Mouse (Mus musculus): ENCODE results near the gene Dlgap4. TPM values are rescaled to one million over a fixed set of nuclear protein-coding genes. Genes with fewer than 3 reads are reported as not detected.

Dlgap4 gene
- polyA plus RNA-seq (2015; fragmentation: Nextera tagmentation; extraction: Ambion mirVana) = 83.7 and 86.5 TPM in 2 replicates

- peak within 1 kb of the TSS; percentile 98 for H3K4me2 ChIP-seq
- H3K9ac ChIP-seq = peak within 1 kb of the TSS; percentile 68
- peaks cover 91% of the 10 kb centered on the region for H3K27me3 ChIP-seq
- WGBS = under 1% methylated on average over 76 of the region's 103 CpGs
- H3K9me3 ChIP-seq = no peaks in the 10 kb centered on the region
- H3K36me3 ChIP-seq = no peaks in the 10 kb centered on the region
- H3K4me1 ChIP-seq = peaks cover 27% of the 10 kb centered on the region
- peak; percentile 49; the same call in 1 of the 2 replicates for ATAC-seq (ENCODE audit: insufficient number of reproducible peaks, low FRiP score, low TSS enrichment, low read depth)
- no peak within 1 kb of the TSS for H3K27ac ChIP-seq
- peak within 1 kb of the TSS; percentile 72 for H3K4me3 ChIP-seq
Observed at GRCm38 (mm10) chr2:156613541-156614257, at the start of gene Dlgap4. Gene Dlgap4 (plus strand): TSS chr2:156613705.

DNA sequence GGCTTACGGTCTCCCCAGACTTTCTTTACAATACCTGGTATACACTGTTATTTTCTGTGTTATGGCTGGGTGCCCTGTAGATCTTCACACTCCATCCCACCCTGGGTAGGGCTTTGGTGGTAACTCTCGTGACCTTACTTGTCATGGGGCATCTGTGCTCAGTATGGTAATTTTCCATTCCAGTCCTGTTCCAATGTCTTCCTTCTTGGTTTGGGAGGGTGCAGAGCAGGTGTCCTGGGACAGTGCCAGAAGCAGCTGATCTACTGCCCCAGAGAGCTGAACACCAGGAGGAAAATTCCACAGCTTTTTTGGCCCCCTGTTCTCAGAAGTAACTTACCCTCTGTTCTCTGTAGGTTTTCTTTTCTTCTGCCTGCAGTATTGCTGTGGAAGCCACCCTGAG, 47.0 kb upstream of the Dlgap4 start:
- peaks cover 4% of the 10 kb centered on the region; the same call in 1 of the 2 replicates for H3K4me1 ChIP-seq
- no peak for ATAC-seq (ENCODE audit: insufficient number of reproducible peaks, low FRiP score, low TSS enrichment, low read depth)
- no peak overlapping the region for H3K4me2 ChIP-seq
- WGBS = 67% methylated on average over 2 of the region's 2 CpGs
- no peak overlapping the region for H3K27ac ChIP-seq
- H3K4me3 ChIP-seq = no peak overlapping the region
- H3K9ac ChIP-seq = no peak overlapping the region
- peaks cover 42% of the 10 kb centered on the region for H3K36me3 ChIP-seq
- H3K9me3 ChIP-seq = no peaks in the 10 kb centered on the region
- no peaks in the 10 kb centered on the region for H3K27me3 ChIP-seq

DNA sequence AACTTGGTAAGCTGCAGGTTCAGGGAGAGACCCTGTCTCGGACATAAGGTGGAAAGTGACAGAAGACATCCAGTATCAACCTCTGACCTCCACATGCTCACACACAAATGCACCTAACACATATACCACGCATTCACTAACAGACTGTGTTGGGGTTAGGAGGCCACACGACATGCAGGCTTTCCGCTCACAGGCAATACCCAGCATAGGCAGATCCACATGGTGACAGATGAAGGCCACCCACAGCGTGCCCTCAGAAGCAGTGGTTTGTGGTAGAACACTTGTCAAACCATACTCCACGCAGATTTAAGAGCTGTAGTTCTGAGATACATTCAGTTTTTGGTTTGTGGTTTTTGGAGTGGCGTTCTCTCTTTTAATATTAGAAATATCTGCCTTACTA, 44.9 kb upstream of the Dlgap4 start:
- H3K27me3 ChIP-seq = no peaks in the 10 kb centered on the region
- ATAC-seq (ENCODE audit: insufficient number of reproducible peaks, low FRiP score, low TSS enrichment, low read depth) = no peak
- H3K4me1 ChIP-seq = peaks cover 4% of the 10 kb centered on the region; the same call in 1 of the 2 replicates
- H3K4me2 ChIP-seq = no peak overlapping the region
- no peak overlapping the region for H3K27ac ChIP-seq
- no peak overlapping the region for H3K9ac ChIP-seq
- peaks cover 42% of the 10 kb centered on the region for H3K36me3 ChIP-seq
- 89% methylated on average over 7 of the region's 7 CpGs for WGBS
- H3K9me3 ChIP-seq = no peaks in the 10 kb centered on the region
- no peak overlapping the region for H3K4me3 ChIP-seq

- Histone ChIP-seq H3K27ac (no peak overlapping the region), H3K4me3 (no peak overlapping the region), H3K9me3 (no peaks in the 10 kb centered on the region), H3K9ac (no peak overlapping the region), H3K36me3 (peaks cover 36% of the 10 kb centered on the region), H3K27me3 (no peaks in the 10 kb centered on the region), H3K4me1 (peaks cover 4% of the 10 kb centered on the region; the same call in 1 of the 2 replicates), H3K4me2 (no peak overlapping the region)
- no peak for ATAC-seq (ENCODE audit: insufficient number of reproducible peaks, low FRiP score, low TSS enrichment, low read depth)
- 92% methylated on average over 3 of the region's 3 CpGs for WGBS
Observed at GRCm38 (mm10) chr2:156569261-156569660, 44.2 kb upstream of the Dlgap4 start.

- Histone ChIP-seq H3K9me3 (no peaks in the 10 kb centered on the region), H3K4me3 (no peak overlapping the region), H3K27ac (no peak overlapping the region), H3K9ac (no peak overlapping the region), H3K4me1 (peaks cover under 1% of the 10 kb centered on the region; the same call in 1 of the 2 replicates), H3K36me3 (peaks cover 28% of the 10 kb centered on the region), H3K27me3 (no peaks in the 10 kb centered on the region), H3K4me2 (no peak overlapping the region)
- ATAC-seq (ENCODE audit: insufficient number of reproducible peaks, low FRiP score, low TSS enrichment, low read depth) = no peak
- WGBS = 72% methylated on average over 6 of the region's 6 CpGs
Observed at GRCm38 (mm10) chr2:156571521-156571920, 42.0 kb upstream of the Dlgap4 start.

DNA sequence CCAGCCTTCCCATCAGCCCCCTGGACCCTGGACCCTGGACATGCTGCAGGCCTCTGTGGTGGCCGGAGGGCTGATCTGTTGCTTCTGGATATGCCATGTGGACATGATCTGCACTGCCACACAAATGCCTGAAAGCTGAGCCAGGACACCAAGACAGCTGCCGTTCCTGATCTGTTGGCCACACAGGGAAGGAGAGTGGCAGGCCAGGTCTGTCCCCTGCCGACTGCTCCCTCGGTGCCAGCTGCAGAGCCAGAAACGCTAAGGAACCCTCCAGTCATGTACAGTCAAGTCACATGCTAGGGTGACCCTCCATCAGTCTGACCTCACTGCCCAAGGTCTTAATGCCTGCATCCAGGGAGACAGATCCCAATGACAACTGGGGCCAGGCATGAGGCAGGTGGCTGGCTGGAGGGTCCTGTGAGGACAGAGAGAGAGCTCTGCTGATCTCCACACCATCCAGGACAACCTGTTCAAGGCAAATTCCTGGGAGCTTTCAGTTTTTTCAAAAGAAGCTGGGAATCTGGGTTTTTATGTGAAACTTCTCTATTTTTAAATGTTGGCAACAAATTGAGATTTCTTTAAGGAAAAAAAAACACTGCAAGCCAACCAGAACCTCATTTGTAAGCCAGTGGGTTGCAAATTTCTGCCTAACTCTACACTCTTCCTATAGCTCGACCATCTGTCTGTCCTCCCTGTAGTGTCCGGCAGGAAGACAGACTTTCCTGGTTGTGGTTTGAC, 36.5 kb upstream of the Dlgap4 start:
- no peak overlapping the region for H3K4me3 ChIP-seq
- H3K36me3 ChIP-seq = no peaks in the 10 kb centered on the region
- 75% methylated on average over 7 of the region's 7 CpGs for WGBS
- no peak overlapping the region for H3K27ac ChIP-seq
- H3K9ac ChIP-seq = no peak overlapping the region
- no peaks in the 10 kb centered on the region for H3K27me3 ChIP-seq
- no peak for ATAC-seq (ENCODE audit: insufficient number of reproducible peaks, low FRiP score, low TSS enrichment, low read depth)
- no peak overlapping the region for H3K4me2 ChIP-seq
- H3K9me3 ChIP-seq = no peaks in the 10 kb centered on the region
- no peaks in the 10 kb centered on the region for H3K4me1 ChIP-seq

- H3K9ac ChIP-seq = no peak overlapping the region
- 64% methylated on average over 5 of the region's 5 CpGs for WGBS
- no peaks in the 10 kb centered on the region for H3K4me1 ChIP-seq
- H3K4me2 ChIP-seq = no peak overlapping the region
- H3K9me3 ChIP-seq = no peaks in the 10 kb centered on the region
- peaks cover 14% of the 10 kb centered on the region; the same call in 1 of the 2 replicates for H3K27me3 ChIP-seq
- no peak overlapping the region for H3K4me3 ChIP-seq
- ATAC-seq (ENCODE audit: insufficient number of reproducible peaks, low FRiP score, low TSS enrichment, low read depth) = no peak
- no peak overlapping the region for H3K27ac ChIP-seq
- H3K36me3 ChIP-seq = no peaks in the 10 kb centered on the region
Observed at GRCm38 (mm10) chr2:156580507-156580906, 33.0 kb upstream of the Dlgap4 start.

DNA sequence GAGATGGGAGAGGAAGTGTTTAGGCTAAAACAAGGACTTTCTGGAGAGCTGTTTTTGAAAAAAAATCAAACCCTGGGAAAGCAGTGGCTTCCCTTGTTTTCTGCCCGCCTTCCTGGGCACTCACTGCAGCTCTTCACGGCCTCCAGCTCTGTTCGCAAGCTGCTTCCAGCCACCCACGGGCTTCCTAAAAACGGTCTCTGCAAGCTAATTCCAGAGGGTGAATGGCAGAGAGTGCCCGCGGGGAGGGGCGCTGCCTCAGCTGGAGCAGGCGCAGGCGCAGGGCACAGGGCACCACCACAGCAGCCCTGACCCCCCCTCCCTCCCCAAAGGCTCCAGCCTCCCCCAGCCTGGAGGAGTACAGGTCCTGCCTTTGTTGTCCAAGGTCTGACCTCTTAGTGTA, 32.3 kb upstream of the Dlgap4 start:
- no peak overlapping the region for H3K27ac ChIP-seq
- H3K9ac ChIP-seq = no peak overlapping the region
- H3K4me3 ChIP-seq = no peak overlapping the region
- 63% methylated on average over 10 of the region's 10 CpGs for WGBS
- no peaks in the 10 kb centered on the region for H3K9me3 ChIP-seq
- no peak for ATAC-seq (ENCODE audit: insufficient number of reproducible peaks, low FRiP score, low TSS enrichment, low read depth)
- no peaks in the 10 kb centered on the region for H3K36me3 ChIP-seq
- no peaks in the 10 kb centered on the region for H3K4me1 ChIP-seq
- H3K27me3 ChIP-seq = peaks cover 14% of the 10 kb centered on the region; the same call in 1 of the 2 replicates
- no peak overlapping the region for H3K4me2 ChIP-seq

DNA sequence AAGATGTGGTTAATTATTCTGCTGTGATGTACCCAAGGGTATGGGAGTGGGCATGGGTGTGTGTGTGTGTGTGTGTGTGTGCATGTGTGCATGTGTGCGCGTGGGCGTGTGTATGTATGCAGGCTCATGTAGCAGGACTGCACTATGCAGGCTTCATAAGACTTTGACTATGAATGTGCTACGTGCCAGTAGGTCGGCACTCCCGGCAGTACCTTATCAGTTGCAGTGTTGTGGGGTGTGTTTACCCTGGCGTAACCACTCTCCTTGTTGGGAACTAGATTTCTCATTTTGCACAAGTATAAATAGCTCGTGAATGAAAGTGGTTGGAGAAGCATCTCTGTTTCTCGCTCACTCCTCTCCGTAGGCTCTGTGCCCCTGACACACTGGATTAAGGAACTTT, 30.6 kb upstream of the Dlgap4 start:
- 91% methylated on average over 10 of the region's 10 CpGs for WGBS

GRCm38 (mm10) chr2:156584154-156584796, 29.2 kb upstream of the Dlgap4 start:
- no peak overlapping the region for H3K9ac ChIP-seq
- no peak for ATAC-seq (ENCODE audit: insufficient number of reproducible peaks, low FRiP score, low TSS enrichment, low read depth)
- 62% methylated on average over 11 of the region's 11 CpGs for WGBS
- no peak overlapping the region for H3K27ac ChIP-seq
- H3K4me1 ChIP-seq = no peaks in the 10 kb centered on the region
- H3K27me3 ChIP-seq = peaks cover 14% of the 10 kb centered on the region; the same call in 1 of the 2 replicates
- no peaks in the 10 kb centered on the region for H3K9me3 ChIP-seq
- H3K4me3 ChIP-seq = no peak overlapping the region
- no peaks in the 10 kb centered on the region for H3K36me3 ChIP-seq
- H3K4me2 ChIP-seq = no peak overlapping the region

More for the DNA sequence above, 30.6 kb upstream of the Dlgap4 start:
- Histone ChIP-seq H3K9ac (no peak overlapping the region), H3K4me3 (no peak overlapping the region), H3K9me3 (no peaks in the 10 kb centered on the region), H3K4me2 (no peak overlapping the region), H3K27ac (no peak overlapping the region), H3K27me3 (peaks cover 14% of the 10 kb centered on the region; the same call in 1 of the 2 replicates), H3K4me1 (no peaks in the 10 kb centered on the region), H3K36me3 (no peaks in the 10 kb centered on the region)
- ATAC-seq (ENCODE audit: insufficient number of reproducible peaks, low FRiP score, low TSS enrichment, low read depth) = no peak

DNA sequence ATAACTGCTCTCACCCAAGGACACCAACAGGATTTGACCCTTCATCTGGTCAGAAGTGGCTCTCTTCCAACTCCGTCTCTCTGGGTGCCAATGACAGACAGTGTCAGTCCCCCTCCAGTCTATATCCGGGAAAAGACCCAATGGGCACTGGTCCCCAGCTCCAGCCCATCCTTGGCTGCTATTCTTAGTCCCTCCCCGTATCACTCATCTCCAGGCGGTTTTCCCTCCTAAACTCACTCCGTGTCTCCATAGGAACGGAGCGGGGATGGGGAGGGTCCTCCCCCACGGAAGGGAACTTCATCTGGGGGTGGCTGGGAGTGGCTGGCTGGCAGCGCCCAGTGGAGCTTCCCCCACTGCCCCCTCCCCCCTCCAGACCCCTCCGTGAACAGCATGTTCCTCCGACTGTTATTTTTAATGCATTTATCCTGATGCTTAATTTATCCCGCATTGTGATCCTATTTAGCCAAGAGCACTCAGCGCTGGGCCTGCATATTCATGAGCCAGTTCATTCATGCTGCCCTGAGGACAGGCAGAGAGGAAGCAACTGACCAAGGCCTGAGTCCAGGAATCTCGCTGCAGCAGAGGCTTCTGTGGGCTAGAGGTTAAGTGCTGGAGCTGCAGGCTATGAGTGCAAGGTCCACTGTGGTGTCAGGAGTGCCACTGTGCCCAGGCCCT, 28.6 kb upstream of the Dlgap4 start:
- Histone ChIP-seq H3K9ac (no peak overlapping the region), H3K36me3 (no peaks in the 10 kb centered on the region), H3K4me1 (no peaks in the 10 kb centered on the region), H3K27me3 (peaks cover 14% of the 10 kb centered on the region; the same call in 1 of the 2 replicates), H3K27ac (no peak overlapping the region), H3K4me3 (no peak overlapping the region), H3K4me2 (no peak overlapping the region), H3K9me3 (no peaks in the 10 kb centered on the region)
- peak; percentile 35; the same call in 1 of the 2 replicates for ATAC-seq (ENCODE audit: insufficient number of reproducible peaks, low FRiP score, low TSS enrichment, low read depth)
- WGBS = 49% methylated on average over 14 of the region's 14 CpGs
